Mouse (Mus musculus) kidney, adult 2 months (tissue): ENCODE measurements around the gene Gata2.

ENCODE experiments used
- CTCF ChIP-seq: fragments of 200-500 bp; conservative IDR thresholded peaks from 2 replicates; pipeline ENCODE4 v1.5.1; 2011; ENCODE audit warnings: low read depth, mild to moderate bottlenecking, control low read depth, low read length, moderate library complexity, mixed read lengths; ENCODE audit not compliant: insufficient read depth, insufficient read length
- POLR2A ChIP-seq: fragments of 200-500 bp; IDR thresholded peaks from one replicate; pipeline ENCODE4 v1.6.1; 2011; ENCODE audit warnings: low read depth, low read length, control low read depth

- TF ChIP-seq CTCF (no peak), POLR2A (no peak)
Measured at GRCm38 (mm10) chr6:88202921-88203690, 9.4 kb downstream of the Gata2 start.
